Mouse (Mus musculus): ENCODE data around the gene Rnd1.

Rnd1 gene

GRCm38 (mm10) chr15:98637155-98637554 is 40.1 kb downstream of the Rnd1 start:
- DNase-seq (ENCODE audit: low spot score): no peak

GRCm38 (mm10) chr15:98636517-98636916 is 40.7 kb downstream of the Rnd1 start:
- no peak for DNase-seq (ENCODE audit: low spot score)

- no peak for DNase-seq (ENCODE audit: low spot score)
Observed at GRCm38 (mm10) chr15:98635291-98635841, 41.9 kb downstream of the Rnd1 start.

DNA sequence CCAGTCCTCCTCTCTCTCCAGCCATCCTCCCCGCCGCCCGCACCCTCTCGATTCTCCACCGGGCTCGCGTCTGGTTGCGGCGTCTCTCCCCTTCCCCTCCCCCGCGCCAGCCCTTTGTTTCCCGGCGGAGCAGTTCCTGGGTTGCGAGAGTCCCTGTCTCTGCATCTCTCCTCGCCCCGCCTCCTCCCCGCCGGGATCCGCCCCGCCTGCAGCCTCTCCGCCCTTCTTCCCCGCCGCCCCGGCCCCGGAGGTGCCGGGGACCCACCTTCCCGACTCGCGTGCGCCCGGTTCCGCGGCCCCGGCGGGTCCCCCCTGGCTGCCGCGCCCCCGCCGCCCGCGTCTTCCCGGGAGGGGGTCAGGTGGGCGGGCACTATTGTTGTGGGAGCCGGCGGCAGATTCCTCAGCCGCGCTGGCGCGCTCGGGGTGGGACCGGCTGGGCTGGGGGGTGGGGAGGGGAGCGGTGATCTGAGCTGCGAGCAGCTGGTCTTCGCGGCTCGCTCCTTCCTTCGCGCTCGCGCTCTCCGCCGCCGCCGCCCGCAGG is 42.6 kb downstream of the Rnd1 start:
- peak; percentile 87 for DNase-seq (ENCODE audit: low spot score)

GRCm38 (mm10) chr15:98633822-98634470 is 43.3 kb downstream of the Rnd1 start:
- DNase-seq (ENCODE audit: low spot score): no peak

- peak; percentile 66 for DNase-seq (ENCODE audit: low spot score)
Observed at GRCm38 (mm10) chr15:98632921-98633320, 44.3 kb downstream of the Rnd1 start.

DNA sequence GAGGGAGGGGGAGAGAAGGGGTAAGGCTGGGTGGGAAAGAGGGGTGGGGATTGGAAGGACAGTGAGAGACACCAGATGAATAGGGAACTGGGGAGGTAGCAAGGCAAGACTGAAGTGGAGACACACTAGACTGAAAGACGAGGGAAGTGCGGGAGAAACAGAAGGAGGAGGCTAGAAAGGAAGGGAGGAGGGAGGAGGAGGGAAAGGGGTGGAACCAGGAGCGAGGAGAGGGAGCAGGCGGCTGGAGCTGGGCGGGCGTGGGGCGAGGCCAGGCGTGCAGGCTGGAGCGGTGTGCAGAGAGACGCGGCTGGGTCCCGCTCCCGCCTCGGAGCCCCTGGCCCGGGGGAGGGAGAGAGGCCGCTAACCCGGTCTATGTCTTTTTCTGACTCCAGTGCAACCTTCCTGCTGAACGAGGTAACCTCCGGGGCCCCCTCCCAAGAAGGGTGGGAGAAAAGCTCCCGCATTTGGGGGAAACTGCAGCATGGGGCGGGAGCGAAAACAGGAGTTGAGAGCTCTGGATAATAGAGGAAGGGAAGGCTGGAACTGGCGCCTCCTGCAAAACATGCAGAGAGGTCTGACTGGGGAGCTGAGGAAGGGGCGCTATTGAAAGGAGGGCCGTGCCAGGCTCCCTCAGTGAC is 45.0 kb downstream of the Rnd1 start:
- DNase-seq (ENCODE audit: low spot score): peak; percentile 85

GRCm38 (mm10) chr15:98631493-98631892 is 45.8 kb downstream of the Rnd1 start:
- DNase-seq (ENCODE audit: low spot score): peak; percentile 90

GRCm38 (mm10) chr15:98630540-98630939 is 46.7 kb downstream of the Rnd1 start, which contains the start of gene Cacnb3:
TSS of gene Cacnb3 (plus strand) at chr15:98630840.
- DNase-seq (ENCODE audit: low spot score): no peak

DNA sequence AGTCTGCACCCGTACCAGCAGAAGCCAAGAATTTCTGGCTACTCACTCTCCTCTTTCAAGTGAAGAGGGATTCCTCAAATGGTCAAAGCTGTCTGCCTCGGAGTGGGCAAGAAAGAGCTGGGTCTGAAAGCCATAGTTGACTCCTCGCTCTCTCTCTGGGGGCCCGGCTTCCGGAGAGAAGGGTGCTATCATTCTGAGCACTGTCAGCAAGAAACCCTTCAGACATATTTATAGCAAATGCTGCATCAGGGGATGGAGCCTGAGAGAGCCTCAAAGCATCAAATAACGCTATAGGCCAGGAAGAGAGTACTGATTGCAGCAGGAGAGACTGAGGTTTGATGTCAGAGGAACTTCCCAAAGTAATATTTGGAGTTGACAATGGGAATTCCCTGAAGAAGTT is 47.8 kb downstream of the Rnd1 start:
- DNase-seq (ENCODE audit: low spot score): no peak

- DNase-seq (ENCODE audit: low spot score): peak; percentile 77
Observed at GRCm38 (mm10) chr15:98628589-98629254, 48.5 kb downstream of the Rnd1 start.

DNA sequence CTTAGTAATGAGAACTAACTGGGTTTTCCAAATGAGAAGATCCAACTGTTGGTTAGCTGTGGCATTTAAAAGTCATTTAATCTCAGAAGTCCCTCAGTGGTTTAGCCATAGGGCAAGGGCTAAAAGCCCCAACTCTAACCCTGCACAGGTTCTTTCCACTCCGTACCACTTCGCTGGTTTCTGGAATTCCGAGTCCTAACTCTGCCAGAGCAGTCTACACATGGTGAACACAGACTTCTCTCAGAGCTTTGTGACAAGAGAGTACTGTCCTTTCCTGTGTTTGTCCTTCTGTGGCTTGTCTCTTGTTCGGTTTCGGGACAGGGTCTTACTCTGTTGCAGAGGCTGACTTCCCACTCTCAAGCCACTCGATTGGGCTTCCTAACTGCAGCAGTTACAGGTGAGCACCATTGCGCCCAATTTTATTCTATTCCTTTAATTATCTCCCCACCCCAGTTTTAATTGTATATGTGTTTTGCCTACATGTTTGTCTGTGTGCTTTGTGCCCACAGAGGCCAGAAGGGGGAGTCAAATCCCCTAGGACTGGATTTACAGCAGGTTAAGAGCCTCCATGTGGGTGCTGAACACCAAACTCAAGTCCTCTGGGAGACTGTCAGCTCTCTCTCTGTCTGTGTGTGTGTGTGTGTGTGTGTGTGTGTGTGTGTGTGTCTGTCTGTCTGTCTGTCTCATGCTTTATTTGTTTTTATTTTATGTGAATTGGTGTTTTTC is 50.6 kb downstream of the Rnd1 start:
- no peak for DNase-seq (ENCODE audit: low spot score)

DNA sequence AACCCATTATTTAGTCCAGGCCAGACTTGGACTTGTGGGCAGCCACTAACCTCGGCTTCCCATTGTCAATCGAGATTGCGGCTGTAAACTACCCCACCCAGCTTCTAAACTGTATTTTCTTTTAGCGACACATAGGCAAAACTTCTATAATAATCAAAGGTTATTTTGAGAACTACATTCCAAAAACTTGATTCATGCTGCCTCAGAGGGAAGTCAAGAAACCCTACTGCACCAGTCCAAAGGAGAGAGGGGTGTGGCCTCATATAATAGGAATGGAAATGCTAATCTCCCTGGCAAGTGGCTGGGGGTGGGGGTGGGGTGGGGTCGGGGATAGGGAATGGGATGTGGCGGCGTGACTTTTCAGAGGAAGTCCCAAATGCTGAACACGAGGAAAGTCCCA is 51.2 kb downstream of the Rnd1 start:
- DNase-seq (ENCODE audit: low spot score): no peak

- DNase-seq (ENCODE audit: low spot score): no peak
Observed at GRCm38 (mm10) chr15:98623361-98623821, 53.9 kb downstream of the Rnd1 start.

- no peak for DNase-seq (ENCODE audit: low spot score)
Observed at GRCm38 (mm10) chr15:98622721-98623120, 54.5 kb downstream of the Rnd1 start.

- DNase-seq (ENCODE audit: low spot score): no peak
Observed at GRCm38 (mm10) chr15:98622199-98622598, 55.1 kb downstream of the Rnd1 start.

DNA sequence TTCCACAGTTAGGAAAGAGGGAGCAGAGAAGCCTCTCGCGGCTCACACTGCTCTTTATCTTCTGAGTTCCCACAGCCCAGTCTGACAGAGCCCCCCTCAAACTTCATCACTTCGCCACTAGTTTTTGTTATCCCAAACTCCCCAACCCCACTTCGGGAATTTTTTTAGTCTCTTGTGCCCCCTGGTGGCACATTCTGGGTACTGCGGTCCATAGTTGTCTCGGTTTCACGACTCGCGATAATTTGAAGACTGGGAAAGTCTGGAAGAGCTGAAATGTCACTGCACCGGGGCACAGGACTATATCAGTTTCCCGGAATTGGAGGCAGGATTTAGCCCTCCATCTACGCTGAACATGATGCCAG is 60.1 kb downstream of the Rnd1 start:
- peak; percentile 72 for DNase-seq (ENCODE audit: low spot score)

GRCm38 (mm10) chr15:98616362-98617175 is 60.7 kb downstream of the Rnd1 start:
- peak; percentile 56 for DNase-seq (ENCODE audit: low spot score)

GRCm38 (mm10) chr15:98615751-98616150 is 61.5 kb downstream of the Rnd1 start:
- no peak for DNase-seq (ENCODE audit: low spot score)

- no peak for DNase-seq (ENCODE audit: low spot score)
Observed at GRCm38 (mm10) chr15:98614971-98615370, 62.3 kb downstream of the Rnd1 start.

DNA sequence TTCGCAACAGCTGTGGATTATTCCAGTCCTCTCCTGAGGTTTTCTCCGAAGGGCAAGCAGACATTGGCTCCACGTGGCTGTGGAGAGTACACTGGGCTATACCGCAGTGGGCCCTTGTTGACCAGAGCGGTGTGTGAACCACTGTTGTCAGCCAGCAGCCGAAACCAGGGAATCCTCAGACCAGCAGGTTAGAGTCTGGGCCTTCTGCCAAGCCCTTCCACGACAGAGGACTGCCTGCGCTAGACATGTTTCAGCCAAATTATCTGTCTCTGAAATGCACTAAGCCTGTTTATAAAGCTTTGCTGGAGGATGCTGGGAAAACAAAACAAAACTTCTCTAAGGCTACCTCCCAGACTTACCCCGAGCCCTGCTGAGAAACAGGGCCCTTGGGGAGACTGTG is 62.7 kb downstream of the Rnd1 start:
- no peak for DNase-seq (ENCODE audit: low spot score)

Data from embryo, embryonic 10 days (tissue).